Mouse (Mus musculus): ENCODE data around the gene Tspan12. TPM values are rescaled to one million over a fixed set of nuclear protein-coding genes. Genes with fewer than 3 reads are reported as not detected.

Tspan12 gene
- total and polyA plus RNA-seq, 3 experiments = not detected

GRCm38 (mm10) chr6:21798581-21798980 is 53.7 kb downstream of the Tspan12 start:
- no peak overlapping the region for H3K4me3 ChIP-seq (ENCODE audit: control insufficient read depth in 1 of 2, insufficient read depth in 1 of 2, low read depth in 2 of 2, low read length in 2 of 2)
- no peak overlapping the region for H3K9ac ChIP-seq (ENCODE audit: control insufficient read depth, low read depth, low read length, poor library complexity, severe bottlenecking)
- DNase-seq (ENCODE audit: low read depth, low spot score) = no peak
- H3K9me3 ChIP-seq (replicated peaks; ENCODE audit: insufficient read depth, low read length) = no peaks in the 10 kb centered on the region
- no peaks in the 10 kb centered on the region for H3K27me3 ChIP-seq (ENCODE audit: control insufficient read depth in 1 of 2, insufficient read depth in 2 of 2, low read length in 2 of 2)
- no peaks in the 10 kb centered on the region for H3K4me1 ChIP-seq (ENCODE audit: control insufficient read depth in 1 of 2, insufficient read depth in 2 of 2, low read length in 2 of 2)
- TF ChIP-seq USF2 (IDR thresholded peaks at IDR 0.05; ENCODE audit: borderline replicate concordance in 1 of 2, insufficient read depth in 1 of 2, low read depth in 1 of 2, low read length in 2 of 2) (no peak), HCFC1 (IDR thresholded peaks at IDR 0.05; ENCODE audit: low read depth, low read length) (no peak), JUND (IDR thresholded peaks at IDR 0.05; ENCODE audit: low read depth, low read length) (no peak), CTCF (IDR thresholded peaks at IDR 0.05 in 2 of 3, conservative IDR thresholded peaks at IDR 0.05 in 1 of 3; ENCODE audit: control insufficient read depth in 1 of 3, insufficient read depth in 1 of 3, low read depth in 2 of 3, low read length in 3 of 3, poor library complexity in 1 of 3, severe bottlenecking in 1 of 3) (no peak), UBTF (IDR thresholded peaks at IDR 0.05; ENCODE audit: borderline replicate concordance, insufficient read depth, low read depth, low read length) (no peak), TAL1 (IDR thresholded peaks at IDR 0.05; ENCODE audit: low read length) (no peak), GABPA (IDR thresholded peaks at IDR 0.05; ENCODE audit: low read depth, low read length) (no peak), GATA1 (IDR thresholded peaks at IDR 0.05; ENCODE audit: low read depth, low read length) (no peak), CHD1 (IDR thresholded peaks at IDR 0.05; ENCODE audit: low read depth, low read length) (no peak)
- H3K27ac ChIP-seq (ENCODE audit: control insufficient read depth, low read depth, low read length) = no peak overlapping the region
- no peaks in the 10 kb centered on the region for H3K36me3 ChIP-seq (ENCODE audit: control insufficient read depth in 1 of 2, insufficient read depth in 2 of 2, low read length in 2 of 2)
- H3K79me2 ChIP-seq (ENCODE audit: control insufficient read depth, insufficient read depth, low read length, poor library complexity) = no peaks in the 10 kb centered on the region

GRCm38 (mm10) chr6:21797087-21797486 is 55.2 kb downstream of the Tspan12 start:
- no peaks in the 10 kb centered on the region for H3K36me3 ChIP-seq (ENCODE audit: control insufficient read depth in 1 of 2, insufficient read depth in 2 of 2, low read length in 2 of 2)
- H3K4me1 ChIP-seq (ENCODE audit: control insufficient read depth in 1 of 2, insufficient read depth in 2 of 2, low read length in 2 of 2) = no peaks in the 10 kb centered on the region
- no peak overlapping the region for H3K4me3 ChIP-seq (ENCODE audit: control insufficient read depth in 1 of 2, insufficient read depth in 1 of 2, low read depth in 2 of 2, low read length in 2 of 2)
- no peaks in the 10 kb centered on the region for H3K9me3 ChIP-seq (replicated peaks; ENCODE audit: insufficient read depth, low read length)
- H3K27me3 ChIP-seq (ENCODE audit: control insufficient read depth in 1 of 2, insufficient read depth in 2 of 2, low read length in 2 of 2) = no peaks in the 10 kb centered on the region
- no peaks in the 10 kb centered on the region for H3K79me2 ChIP-seq (ENCODE audit: control insufficient read depth, insufficient read depth, low read length, poor library complexity)
- no peak overlapping the region for H3K9ac ChIP-seq (ENCODE audit: control insufficient read depth, low read depth, low read length, poor library complexity, severe bottlenecking)
- TF ChIP-seq MYB (IDR thresholded peaks at IDR 0.05; ENCODE audit: low read depth, low read length) = no peak
- TF ChIP-seq HCFC1 (IDR thresholded peaks at IDR 0.05; ENCODE audit: low read depth, low read length) = no peak
- no peak for TF ChIP-seq SIN3A (IDR thresholded peaks at IDR 0.05; ENCODE audit: low read length)
- no peak for TF ChIP-seq ELF1 (IDR thresholded peaks at IDR 0.05; ENCODE audit: low read depth, low read length)
- TF ChIP-seq CTCF (IDR thresholded peaks at IDR 0.05 in 2 of 3, conservative IDR thresholded peaks at IDR 0.05 in 1 of 3; ENCODE audit: control insufficient read depth in 1 of 3, insufficient read depth in 1 of 3, low read depth in 2 of 3, low read length in 3 of 3, poor library complexity in 1 of 3, severe bottlenecking in 1 of 3) = no peak
- no peak for TF ChIP-seq ZC3H11A (IDR thresholded peaks at IDR 0.05; ENCODE audit: low read depth, low read length)
- no peak for TF ChIP-seq UBTF (IDR thresholded peaks at IDR 0.05; ENCODE audit: borderline replicate concordance, insufficient read depth, low read depth, low read length)
- H3K27ac ChIP-seq (ENCODE audit: control insufficient read depth, low read depth, low read length) = no peak overlapping the region
- no peak for DNase-seq (ENCODE audit: low read depth, low spot score)

DNA sequence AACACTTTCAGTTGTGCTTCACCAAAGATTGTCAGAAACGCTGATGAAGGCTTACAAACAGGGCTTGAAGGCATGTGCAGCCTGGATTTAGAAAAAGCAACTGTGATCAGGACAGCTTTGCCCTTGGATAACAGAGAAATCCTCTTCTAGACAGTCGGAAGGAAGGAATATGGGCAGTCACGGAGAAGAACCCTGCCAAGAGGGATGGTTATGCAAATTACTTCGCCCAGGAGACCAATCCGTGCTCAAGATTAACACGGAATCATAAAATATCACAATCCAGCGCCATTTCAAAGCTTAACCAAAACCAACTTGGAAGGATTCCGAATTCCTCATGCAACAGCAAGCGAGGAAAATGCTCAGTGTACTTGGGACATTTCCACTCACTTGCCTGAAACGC is 55.9 kb downstream of the Tspan12 start:
- no peaks in the 10 kb centered on the region for H3K9me3 ChIP-seq (replicated peaks; ENCODE audit: insufficient read depth, low read length)
- no peak for DNase-seq (ENCODE audit: low read depth, low spot score)
- no peak overlapping the region for H3K9ac ChIP-seq (ENCODE audit: control insufficient read depth, low read depth, low read length, poor library complexity, severe bottlenecking)
- peaks cover 0 to 1% of the 10 kb centered on the region in 2 experiments; a peak in 1 of 4 replicates for H3K4me1 ChIP-seq (ENCODE audit: control insufficient read depth in 1 of 2, insufficient read depth in 2 of 2, low read length in 2 of 2)
- H3K36me3 ChIP-seq (ENCODE audit: control insufficient read depth in 1 of 2, insufficient read depth in 2 of 2, low read length in 2 of 2) = no peaks in the 10 kb centered on the region; a peak in 1 of 4 replicates
- no peaks in the 10 kb centered on the region for H3K27me3 ChIP-seq (ENCODE audit: control insufficient read depth in 1 of 2, insufficient read depth in 2 of 2, low read length in 2 of 2)
- H3K79me2 ChIP-seq (ENCODE audit: control insufficient read depth, insufficient read depth, low read length, poor library complexity) = no peaks in the 10 kb centered on the region
- H3K27ac ChIP-seq (ENCODE audit: control insufficient read depth, low read depth, low read length) = no peak overlapping the region
- TF ChIP-seq CHD2 (IDR thresholded peaks at IDR 0.05; ENCODE audit: low read length) = no peak
- no peak for TF ChIP-seq CTCF (IDR thresholded peaks at IDR 0.05 in 2 of 3, conservative IDR thresholded peaks at IDR 0.05 in 1 of 3; ENCODE audit: control insufficient read depth in 1 of 3, insufficient read depth in 1 of 3, low read depth in 2 of 3, low read length in 3 of 3, poor library complexity in 1 of 3, severe bottlenecking in 1 of 3)
- no peak for TF ChIP-seq SIN3A (IDR thresholded peaks at IDR 0.05; ENCODE audit: low read length)
- TF ChIP-seq POLR2A (IDR thresholded peaks at IDR 0.05; ENCODE audit: control insufficient read depth in 1 of 2, insufficient read depth in 1 of 2, low read depth in 1 of 2, low read length in 2 of 2, poor library complexity in 1 of 2) = no peak
- TF ChIP-seq MAZ (IDR thresholded peaks at IDR 0.05; ENCODE audit: low read depth, low read length) = no peak
- TF ChIP-seq NELFE (IDR thresholded peaks at IDR 0.05; ENCODE audit: low read depth, low read length) = no peak
- no peak for TF ChIP-seq SMC3 (IDR thresholded peaks at IDR 0.05; ENCODE audit: low read depth, low read length)
- TF ChIP-seq UBTF (IDR thresholded peaks at IDR 0.05; ENCODE audit: borderline replicate concordance, insufficient read depth, low read depth, low read length) = no peak
- no peak overlapping the region for H3K4me3 ChIP-seq (ENCODE audit: control insufficient read depth in 1 of 2, insufficient read depth in 1 of 2, low read depth in 2 of 2, low read length in 2 of 2)
